Mouse (Mus musculus) ES-E14 (cell line): Measurements from ENCODE around the gene Sos1. TPM values are rescaled to one million over a fixed set of nuclear protein-coding genes. Genes with fewer than 3 reads are reported as not detected.
A peak's percentile ranks its signal among the peaks of the same experiment; 100 is the strongest.

Experiments
- DNase-seq: peaks from one replicate; pipeline ENCODE4 v3.0.0-alpha.2; 2013; ENCODE audit warnings: low read depth, low spot score
- H3K27ac ChIP-seq: 2 replicates; pipeline ENCODE4 v1.5.1; 2012; ENCODE audit warnings: low read depth, mild to moderate bottlenecking, low read length, moderate library complexity, mixed read lengths; ENCODE audit not compliant: poor library complexity, insufficient read depth, severe bottlenecking
- H3K36me3 ChIP-seq: 2 replicates; pipeline ENCODE4 v1.6.1; 2012; ENCODE audit warnings: mild to moderate bottlenecking, low read length, moderate library complexity, mixed read lengths; ENCODE audit not compliant: control insufficient read depth, poor library complexity, insufficient read depth, severe bottlenecking
- H3K4me1 ChIP-seq, 2 experiments: fragments of 150-350 bp in 1 of 2; sonication (generic) in 1 of 2; 2 replicates each; pipeline ENCODE4 v1.6.1; 2012; ENCODE audit warnings: low read length in 2 of 2, mild to moderate bottlenecking in 1 of 2, mixed read lengths in 1 of 2; ENCODE audit not compliant: control insufficient read depth in 2 of 2, insufficient read depth in 2 of 2, poor library complexity in 1 of 2
- H3K4me3 ChIP-seq, 2 experiments: fragments of 150-350 bp in 1 of 2; sonication (generic) in 1 of 2; 2 replicates each; pipeline ENCODE4 v1.5.1; 2012; ENCODE audit warnings: low read length in 2 of 2, low read depth in 1 of 2, mild to moderate bottlenecking in 1 of 2, mixed read lengths in 1 of 2; ENCODE audit not compliant: insufficient read depth in 1 of 2, poor library complexity in 1 of 2, severe bottlenecking in 1 of 2
- H3K9ac ChIP-seq: 2 replicates; pipeline ENCODE4 v1.6.1; 2012; ENCODE audit warnings: low read depth, mild to moderate bottlenecking, low read length, mixed read lengths; ENCODE audit not compliant: poor library complexity, insufficient read depth, severe bottlenecking
- H3K9me3 ChIP-seq: fragments of 150-350 bp; sonication (generic); 2 replicates; pipeline ENCODE4 v1.6.1; 2012; ENCODE audit warnings: low read depth, mild to moderate bottlenecking, low read length; ENCODE audit not compliant: control insufficient read depth, insufficient read depth
- CHD2 ChIP-seq: IDR thresholded peaks from 2 replicates; pipeline ENCODE4 v1.6.1; 2014; ENCODE audit warnings: mild to moderate bottlenecking, low read depth, low read length, inconsistent platforms
- HCFC1 ChIP-seq: IDR thresholded peaks from 2 replicates; pipeline ENCODE4 v1.6.1; 2012; ENCODE audit warnings: low read length, inconsistent platforms, borderline replicate concordance; ENCODE audit not compliant: insufficient read depth
- MAFK ChIP-seq: IDR thresholded peaks from 2 replicates; pipeline ENCODE4 v1.6.1; 2014; ENCODE audit warnings: mild to moderate bottlenecking, low read depth, low read length, inconsistent platforms; ENCODE audit not compliant: insufficient read depth
- ZC3H11A ChIP-seq: IDR thresholded peaks from 2 replicates; pipeline ENCODE4 v1.6.1; 2012; ENCODE audit warnings: low read depth, mild to moderate bottlenecking, inconsistent platforms, low read length, borderline replicate concordance
- ZNF384 ChIP-seq: IDR thresholded peaks from 2 replicates; pipeline ENCODE4 v1.6.1; 2012; ENCODE audit warnings: low read depth, low read length, inconsistent platforms
- in situ Hi-C, 2 experiments: fragments of 600-800 bp; cut with MboI; formaldehyde crosslinking; loops; one replicate each; pipeline ENCODE4 v1.15.1; 2025; ENCODE audit warnings: low sequenced_read_pairs in 2 of 2, inconsistent platforms in 1 of 2; ENCODE audit not compliant: unreplicated experiment in 2 of 2
- total RNA-seq: library from RNA; depleted of rRNA; stranded (reverse); fragments of 300-350 nt; gene quantifications from 2 replicates; pipeline ENCODE4 v1.2.3, GENCODE M21; 2012

The Sos1 gene
- total RNA-seq, 1 experiment: 9.0 TPM

DNA sequence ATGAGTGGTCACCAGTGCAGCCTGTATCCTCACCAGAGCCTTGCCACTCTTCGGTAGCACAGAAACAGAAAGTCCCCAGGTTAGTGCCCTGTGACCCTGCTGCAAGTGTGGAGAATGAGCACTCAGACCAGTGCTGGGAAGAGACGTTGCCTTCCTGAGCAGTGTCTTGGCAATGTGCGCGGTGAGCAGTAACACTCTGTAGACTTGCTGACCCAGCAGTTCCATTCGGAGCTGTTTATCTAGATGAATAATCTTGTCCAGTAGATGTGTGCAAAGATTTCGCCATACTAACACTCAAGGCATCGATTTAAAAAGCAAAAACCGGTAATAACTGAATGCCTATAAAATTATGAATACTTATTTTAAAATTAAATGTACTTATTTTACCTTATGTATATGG, 40.3 kb upstream of the Sos1 start:
- H3K9ac ChIP-seq: no peak overlapping the region
- in situ Hi-C loops: no loop called here
- H3K9me3 ChIP-seq: no peaks in the 10 kb centered on the region
- H3K4me1 ChIP-seq: peaks cover 2 to 3% of the 10 kb centered on the region in 2 experiments; a peak in 2 of 4 replicates
- TF ChIP-seq ZC3H11A (no peak), CHD2 (no peak), ZNF384 (no peak), HCFC1 (no peak), MAFK (peak; percentile 59; the same call in 1 of the 2 replicates)
- H3K4me3 ChIP-seq: no peak overlapping the region
- no peak for DNase-seq
- no peak overlapping the region for H3K27ac ChIP-seq
- H3K36me3 ChIP-seq: no peaks in the 10 kb centered on the region

DNA sequence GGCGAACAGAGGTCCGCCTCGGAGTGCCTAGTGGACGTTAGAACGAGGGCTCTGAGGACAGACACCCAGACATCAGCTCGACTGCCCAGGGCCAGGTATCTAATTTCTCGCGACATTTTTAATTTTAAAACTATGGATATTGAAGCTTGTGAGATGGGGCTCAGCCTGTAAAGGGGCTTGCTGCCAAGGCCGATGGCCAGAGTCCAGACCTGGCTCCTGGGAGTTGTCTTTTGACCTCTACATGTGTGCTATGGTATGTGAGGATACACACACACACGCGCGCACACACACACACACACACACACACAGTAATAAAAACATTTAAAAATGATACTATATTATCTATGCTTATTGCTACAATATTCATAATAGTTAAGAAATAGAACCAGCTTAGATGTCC, 38.6 kb upstream of the Sos1 start:
- H3K9me3 ChIP-seq: no peaks in the 10 kb centered on the region
- no peak overlapping the region for H3K9ac ChIP-seq
- TF ChIP-seq MAFK (no peak), ZC3H11A (no peak), ZNF384 (no peak), CHD2 (no peak), HCFC1 (no peak)
- peaks cover 2 to 3% of the 10 kb centered on the region in 2 experiments; a peak in 2 of 4 replicates for H3K4me1 ChIP-seq
- in situ Hi-C loops: no loop called here
- no peak for DNase-seq
- no peak overlapping the region for H3K27ac ChIP-seq
- no peaks in the 10 kb centered on the region for H3K36me3 ChIP-seq
- H3K4me3 ChIP-seq: no peak overlapping the region

DNA sequence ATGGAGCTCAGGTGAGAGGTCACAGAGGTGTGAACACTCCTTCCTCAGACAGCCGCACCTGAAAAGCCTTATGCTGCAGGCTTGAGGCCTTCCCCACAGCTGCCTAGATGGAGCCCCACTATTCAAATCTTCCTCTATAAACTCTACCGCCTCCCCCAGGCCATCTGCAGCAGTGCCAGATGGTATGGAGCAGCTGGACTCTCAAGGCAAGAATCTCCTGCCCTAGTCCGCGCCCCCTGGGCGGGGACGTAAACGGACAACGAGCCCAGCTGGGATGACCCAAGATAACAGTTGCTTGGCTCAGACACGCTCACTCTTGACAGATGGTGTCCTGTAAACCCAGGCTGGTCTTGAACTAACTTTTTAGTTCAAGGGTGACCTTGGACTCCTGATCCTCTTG, 37.0 kb upstream of the Sos1 start:
- TF ChIP-seq HCFC1: no peak
- TF ChIP-seq ZC3H11A: no peak
- no peak for TF ChIP-seq MAFK
- TF ChIP-seq ZNF384: no peak
- no peak for TF ChIP-seq CHD2
- H3K9me3 ChIP-seq: no peaks in the 10 kb centered on the region
- in situ Hi-C loops: no loop called here
- no peak overlapping the region for H3K9ac ChIP-seq
- no peaks in the 10 kb centered on the region for H3K36me3 ChIP-seq
- no peak overlapping the region for H3K27ac ChIP-seq
- H3K4me1 ChIP-seq: peaks cover 2 to 3% of the 10 kb centered on the region in 2 experiments; a peak in 1 of 4 replicates
- no peak overlapping the region for H3K4me3 ChIP-seq
- no peak for DNase-seq

DNA sequence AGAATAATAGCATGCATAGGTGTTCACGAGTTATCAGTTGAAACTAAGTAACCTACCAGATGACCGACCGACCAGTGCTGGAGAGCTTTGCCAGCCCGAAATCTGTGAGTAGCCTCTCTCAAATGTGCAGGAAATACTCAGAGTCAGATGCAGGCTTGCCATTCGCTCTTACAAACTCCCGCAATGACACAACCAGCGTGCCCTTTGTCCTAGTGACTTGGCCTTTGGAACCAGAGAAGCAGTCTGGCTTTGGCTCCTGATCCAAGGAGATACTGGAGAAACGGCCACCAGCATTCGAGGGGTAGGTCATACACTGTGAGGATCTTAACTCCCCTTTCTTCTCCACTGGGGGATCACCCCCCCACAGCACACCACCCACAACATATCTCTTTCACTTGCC, 35.7 kb upstream of the Sos1 start:
- Histone ChIP-seq H3K27ac (no peak overlapping the region), H3K36me3 (no peaks in the 10 kb centered on the region), H3K9me3 (no peaks in the 10 kb centered on the region), H3K4me1 (peaks cover 2 to 3% of the 10 kb centered on the region in 2 experiments; a peak in 1 of 4 replicates), H3K9ac (no peak overlapping the region), H3K4me3 (no peak overlapping the region)
- TF ChIP-seq HCFC1: no peak
- TF ChIP-seq ZNF384: no peak
- TF ChIP-seq MAFK: no peak
- TF ChIP-seq ZC3H11A: no peak
- TF ChIP-seq CHD2: no peak
- DNase-seq: no peak
- in situ Hi-C loops: no loop called here

DNA sequence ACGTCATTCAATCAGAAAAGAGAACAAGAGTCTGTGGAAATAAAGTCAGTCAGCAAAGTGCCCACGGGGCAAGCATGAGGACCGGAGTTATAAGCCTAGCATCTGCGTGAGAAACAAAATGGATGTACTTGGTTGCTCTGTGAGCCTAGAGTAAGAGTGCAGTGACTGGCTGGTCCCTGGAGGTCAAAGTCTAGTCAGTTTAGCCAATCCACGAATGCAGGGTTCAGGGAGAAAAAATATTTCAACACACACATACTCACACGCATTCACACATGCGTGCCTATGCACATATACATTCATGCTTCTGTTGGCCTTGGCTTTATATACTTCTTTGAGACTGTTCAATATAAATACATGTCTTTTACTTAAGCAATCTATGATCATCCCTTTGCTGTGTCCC, 35.3 kb upstream of the Sos1 start:
- H3K9ac ChIP-seq: no peak overlapping the region
- in situ Hi-C loops: no loop called here

More for the DNA sequence above, 35.3 kb upstream of the Sos1 start:
- no peak overlapping the region for H3K4me3 ChIP-seq
- peaks cover 2 to 3% of the 10 kb centered on the region in 2 experiments; a peak in 1 of 4 replicates for H3K4me1 ChIP-seq
- TF ChIP-seq HCFC1: no peak
- no peak for TF ChIP-seq ZNF384
- no peak for TF ChIP-seq MAFK
- TF ChIP-seq CHD2: no peak
- TF ChIP-seq ZC3H11A: no peak
- no peak overlapping the region for H3K27ac ChIP-seq
- H3K36me3 ChIP-seq: no peaks in the 10 kb centered on the region
- DNase-seq: no peak
- H3K9me3 ChIP-seq: no peaks in the 10 kb centered on the region
